ENCODE assay signal across 16 mouse cellular contexts in genomic region chr19:41816410-41816809, GRCm38 (mm10).
"Had no signal": no experiment of that assay in that cellular context is flagged by ENCODE, and none has a peak within 500 bp of the region (broad histone marks: within the 10 kb centered on the region; RNA-seq: fewer than 3 reads in every experiment).

No protein-coding gene starts in this region.

- H3K4me2 ChIP-seq: liver, embryonic 11.5 days; liver, embryonic 15.5 days; midbrain, embryonic 11.5 days; midbrain, embryonic 15.5 days; neural tube, embryonic 12.5 days; stomach, embryonic 15.5 days had no signal

- H3K27ac ChIP-seq: layer of hippocampus, adult 2 months; liver, embryonic 15.5 days; midbrain, embryonic 15.5 days; neural tube, embryonic 12.5 days; stomach, embryonic 15.5 days had no signal

- H3K27me3 ChIP-seq: liver, embryonic 15.5 days; megakaryocyte, embryonic 14.5 days; midbrain, embryonic 15.5 days; neural tube, embryonic 12.5 days; stomach, embryonic 15.5 days had no signal

- ATAC-seq: midbrain, embryonic 15.5 days had no signal

- H3K4me1 ChIP-seq: midbrain, embryonic 15.5 days; neural tube, embryonic 12.5 days had no signal

- H3K9me3 ChIP-seq: liver, embryonic 15.5 days; midbrain, embryonic 15.5 days; neural tube, embryonic 12.5 days; stomach, embryonic 15.5 days had no signal

- DNase-seq: kidney, adult 11 months; kidney, postnatal 10 days; kidney, postnatal 4 days; left cerebral cortex, postnatal 4 days; spleen, adult 18-20 months; thymus, adult 2 months; thymus, postnatal 25 days had no signal

- H3K4me3 ChIP-seq: layer of hippocampus, adult 2 months; limb, embryonic 13.5 days; liver, embryonic 15.5 days; megakaryocyte, embryonic 14.5 days; midbrain, embryonic 15.5 days; neural tube, embryonic 12.5 days; stomach, embryonic 15.5 days had no signal

- H3K36me3 ChIP-seq: limb, embryonic 13.5 days; liver, embryonic 15.5 days; midbrain, embryonic 15.5 days; neural tube, embryonic 12.5 days; stomach, embryonic 15.5 days had no signal

- H3K9ac ChIP-seq: limb, embryonic 13.5 days; liver, embryonic 15.5 days; midbrain, embryonic 15.5 days; neural tube, embryonic 12.5 days; stomach, embryonic 15.5 days had no signal
